Mouse (Mus musculus) testis, postnatal 10 days (tissue): ENCODE measurements around the gene Vars.
A peak's percentile ranks its signal among the peaks of the same experiment; 100 is the strongest.
"Not testable (repeated sequence)": the region's sequence is repeated elsewhere in the genome, so short reads cannot be mapped to it uniquely, and the experiment has no call there.

Experiments
- DNase-seq: peaks from one replicate; pipeline ENCODE4 v3.0.0; 2021; ENCODE audit warnings: low spot score

Vars gene

DNA sequence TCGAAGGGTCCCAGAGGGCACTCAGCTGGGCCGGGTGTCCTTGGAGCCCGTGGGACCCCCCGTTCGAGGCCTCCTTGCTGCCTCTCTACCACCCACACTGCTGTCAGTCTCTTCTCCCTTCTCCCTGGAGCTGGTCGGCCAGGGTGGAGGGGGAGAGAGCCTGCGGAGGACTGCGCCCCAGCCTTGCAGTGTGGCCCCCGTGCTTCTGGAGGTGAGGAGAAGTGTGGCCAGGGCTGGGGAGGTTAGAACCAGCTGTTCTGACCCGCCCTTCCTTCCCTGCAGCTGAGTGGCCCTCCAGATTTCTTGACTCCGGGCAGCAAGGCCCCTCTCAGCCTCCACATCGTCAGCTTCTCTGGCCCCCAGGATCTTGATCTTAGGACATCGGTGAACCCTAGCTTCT, 23.5 kb downstream of the Vars start:
- DNase-seq, result no peak

DNA sequence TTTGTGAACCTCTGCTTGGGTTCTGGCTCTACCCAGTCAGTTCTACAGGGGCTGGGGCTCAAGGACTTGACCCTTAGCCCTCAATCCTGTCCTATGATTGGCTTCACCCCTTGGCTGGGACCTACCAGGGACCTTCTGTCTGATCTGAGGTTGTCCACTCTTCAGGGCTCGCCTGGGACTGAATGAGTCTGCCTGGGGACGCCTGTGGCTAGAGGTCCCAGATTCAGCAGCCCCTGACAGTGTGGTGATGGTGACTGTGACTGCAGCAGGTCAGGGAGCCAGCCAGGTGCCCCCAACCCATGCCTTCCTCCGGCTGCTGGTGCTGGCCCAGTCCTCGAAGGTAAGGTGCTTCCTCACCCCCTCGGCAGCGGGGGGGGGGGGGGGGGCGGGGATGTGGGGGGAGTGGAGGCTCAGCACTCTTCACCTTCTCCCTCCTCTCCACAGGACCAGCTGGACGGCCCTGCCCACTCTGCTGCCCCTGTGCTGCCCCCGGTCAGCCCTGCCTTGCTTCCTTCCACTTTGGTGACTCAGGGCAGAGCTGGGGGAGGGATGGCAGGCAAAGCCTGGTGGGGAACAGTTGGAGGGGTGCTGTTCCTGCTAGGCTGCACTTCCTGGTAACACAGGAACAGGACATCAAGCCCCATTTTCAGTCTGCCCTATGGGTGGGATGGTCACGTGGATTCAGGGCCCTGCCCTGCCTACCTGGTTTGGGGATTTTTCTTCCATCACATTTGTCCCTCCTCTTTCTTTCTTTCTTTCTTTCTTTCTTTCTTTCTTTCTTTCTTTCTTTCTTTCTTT, 24.1 kb downstream of the Vars start:
- DNase-seq, result no peak

- no peak for DNase-seq
Measured at GRCm38 (mm10) chr17:35026206-35026605, 25.4 kb downstream of the Vars start.

- peak; percentile 77 for DNase-seq
Measured at GRCm38 (mm10) chr17:35027277-35028068, 26.7 kb downstream of the Vars start, which contains the start of gene Sapcd1. Gene Sapcd1, minus strand, starts transcription at chr17:35028016.

GRCm38 (mm10) chr17:35028315-35028714, 27.5 kb downstream of the Vars start:
- no peak for DNase-seq

- no peak for DNase-seq
Measured at GRCm38 (mm10) chr17:35029691-35030532, 29.1 kb downstream of the Vars start.

DNA sequence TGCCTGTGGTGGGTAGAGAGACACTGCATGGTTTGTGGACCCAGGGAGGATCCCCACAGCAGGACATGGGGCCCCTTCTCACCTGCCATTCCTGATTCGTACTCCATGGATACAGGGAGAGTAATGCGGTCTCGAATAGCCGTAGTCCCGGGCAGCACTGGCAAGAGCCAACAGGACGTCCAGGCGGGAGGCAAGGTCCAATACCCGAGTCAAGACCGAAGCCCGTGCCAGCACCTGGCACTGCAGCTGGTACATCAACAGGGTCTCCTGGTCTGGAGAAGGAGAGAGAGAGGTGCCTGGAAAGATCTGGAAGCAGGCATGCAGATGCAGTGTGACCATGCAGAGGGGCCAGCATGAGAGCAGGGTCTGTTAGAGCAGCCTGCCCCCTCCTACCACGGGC, 30.5 kb downstream of the Vars start:
- no peak for DNase-seq

DNA sequence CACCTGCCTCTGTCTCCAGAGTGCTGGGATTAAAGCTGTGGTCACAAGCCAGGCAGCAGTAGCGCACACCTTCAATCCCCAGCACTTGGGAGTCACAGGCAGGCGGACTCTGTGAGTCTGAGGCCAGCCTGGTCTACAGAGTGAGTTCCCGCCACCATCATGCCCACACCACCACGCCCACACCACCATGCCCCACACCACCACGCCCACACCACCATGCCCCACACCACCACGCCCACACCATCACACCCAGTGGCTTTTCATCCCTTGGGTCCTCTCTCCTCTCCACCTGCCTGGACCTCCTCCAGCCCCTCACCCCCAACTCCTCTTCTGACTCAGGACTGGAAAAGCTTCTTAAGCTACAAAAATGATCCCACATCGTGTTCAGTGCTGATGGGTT, 31.1 kb downstream of the Vars start:
- DNase-seq, result no peak

DNA sequence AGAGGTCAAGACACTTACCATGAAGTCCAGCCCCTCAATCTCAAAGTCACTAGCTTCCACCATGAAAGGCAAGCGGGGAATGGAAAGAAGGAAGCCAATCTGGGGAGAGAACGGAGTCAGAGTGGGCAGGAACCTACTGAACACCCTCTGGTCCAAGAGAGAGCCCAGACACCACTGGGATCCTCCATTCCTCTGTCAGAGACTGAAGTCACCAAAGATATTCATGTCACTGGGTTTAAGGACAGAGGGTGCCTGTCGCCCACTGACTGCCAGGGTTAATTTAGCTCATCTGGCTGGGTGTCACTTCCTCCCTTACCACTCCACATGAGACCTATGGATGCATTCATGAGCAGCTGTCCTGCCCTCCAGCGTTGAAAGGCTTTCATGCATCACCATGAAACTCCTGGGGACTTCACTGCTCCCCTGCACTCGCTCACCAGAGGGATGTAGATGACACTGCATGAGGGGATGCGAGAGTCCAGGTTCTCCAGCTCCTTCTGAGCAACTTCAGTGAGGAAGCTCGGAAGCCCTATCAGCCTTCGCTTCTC, 31.6 kb downstream of the Vars start:
- DNase-seq, result no peak

DNA sequence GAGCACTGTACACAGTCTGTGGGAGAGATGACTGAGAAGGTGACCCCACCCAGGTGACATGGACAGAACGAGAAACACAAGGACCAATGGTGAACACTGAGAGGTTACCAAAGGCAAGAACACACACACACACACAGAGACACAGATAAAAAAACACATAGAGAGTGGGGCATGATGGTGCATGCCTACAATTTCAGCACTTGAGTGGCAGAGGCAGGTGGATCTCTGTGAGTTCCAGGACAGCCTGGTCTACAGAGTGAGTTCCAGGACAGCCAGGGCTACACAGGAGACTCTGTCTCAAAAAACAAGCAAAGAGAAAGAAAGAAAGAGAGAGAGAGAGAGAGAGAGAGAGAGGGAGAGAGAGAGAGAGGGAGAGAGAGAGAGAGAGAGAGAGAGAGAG, 32.9 kb downstream of the Vars start:
- not testable (repeated sequence) for DNase-seq

GRCm38 (mm10) chr17:35034896-35035295, 34.1 kb downstream of the Vars start:
- no peak for DNase-seq

GRCm38 (mm10) chr17:35039121-35039873, 38.5 kb downstream of the Vars start:
- no peak for DNase-seq

DNA sequence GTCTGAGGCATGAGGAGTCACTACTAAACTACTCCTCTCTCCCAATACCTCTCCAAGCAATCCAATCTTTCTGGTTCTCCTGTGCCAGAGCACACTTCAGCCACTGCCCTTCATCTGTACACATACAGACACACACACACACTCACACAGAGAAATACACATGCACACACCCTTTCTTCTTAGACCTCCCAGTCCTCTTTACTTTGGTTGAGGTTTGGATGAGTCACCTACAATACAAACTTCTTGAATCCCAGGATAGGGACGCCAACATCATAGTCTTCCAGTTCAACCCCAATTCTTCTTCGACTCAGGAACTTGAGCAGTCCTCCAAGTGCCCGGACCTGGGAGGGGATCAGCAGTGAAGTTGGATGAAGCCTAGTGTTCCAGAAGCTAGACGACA, 43.0 kb downstream of the Vars start:
- DNase-seq, result no peak

GRCm38 (mm10) chr17:35044904-35045806, 44.4 kb downstream of the Vars start:
- DNase-seq, result no peak

DNA sequence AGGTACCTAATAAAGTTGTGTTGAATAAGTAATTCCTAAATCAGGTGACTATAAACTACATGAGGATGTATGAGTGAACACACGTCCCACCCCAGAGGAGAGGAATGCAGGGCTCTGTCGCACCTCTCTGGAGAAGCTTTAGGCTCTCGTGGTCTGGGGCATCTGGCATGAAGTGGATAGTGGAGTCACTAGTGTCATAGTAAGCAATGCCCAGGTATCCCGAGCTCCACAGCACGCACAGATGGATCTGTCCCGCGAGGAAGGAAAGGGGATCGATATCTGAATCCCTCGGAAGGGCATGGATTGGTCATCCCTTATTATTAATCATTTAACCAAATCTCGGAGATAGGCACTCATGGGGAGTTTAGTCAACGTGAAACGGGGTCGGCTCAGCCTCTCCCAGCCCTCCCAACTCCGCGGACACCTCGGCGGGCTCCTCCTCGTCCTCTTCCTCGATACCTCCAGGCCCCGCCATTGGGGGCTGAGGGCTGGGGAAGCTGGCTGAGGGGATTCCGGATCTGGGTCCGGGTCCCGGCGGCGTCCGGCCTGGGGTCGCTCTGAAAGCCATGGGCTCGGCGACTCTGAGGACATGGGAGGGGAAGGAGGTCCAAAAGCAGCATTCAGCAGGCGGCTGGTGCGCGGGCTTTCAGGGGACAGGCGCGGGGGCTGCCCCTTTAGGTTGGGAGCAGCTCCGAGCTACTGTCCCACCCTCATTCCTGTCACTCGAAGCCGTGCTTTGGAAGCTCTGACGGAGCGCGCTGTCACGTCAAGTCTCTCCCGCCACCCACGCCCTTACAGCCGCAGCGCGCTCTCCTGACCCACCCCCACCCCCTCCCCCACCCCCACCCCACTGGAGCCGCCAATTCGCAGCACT, 45.3 kb downstream of the Vars start:
- DNase-seq, result no peak

GRCm38 (mm10) chr17:35046681-35047455, 46.1 kb downstream of the Vars start, which contains the start of gene Msh5:
Gene Msh5, minus strand, starts transcription at chr17:35046745.
- peak; percentile 99 for DNase-seq

DNA sequence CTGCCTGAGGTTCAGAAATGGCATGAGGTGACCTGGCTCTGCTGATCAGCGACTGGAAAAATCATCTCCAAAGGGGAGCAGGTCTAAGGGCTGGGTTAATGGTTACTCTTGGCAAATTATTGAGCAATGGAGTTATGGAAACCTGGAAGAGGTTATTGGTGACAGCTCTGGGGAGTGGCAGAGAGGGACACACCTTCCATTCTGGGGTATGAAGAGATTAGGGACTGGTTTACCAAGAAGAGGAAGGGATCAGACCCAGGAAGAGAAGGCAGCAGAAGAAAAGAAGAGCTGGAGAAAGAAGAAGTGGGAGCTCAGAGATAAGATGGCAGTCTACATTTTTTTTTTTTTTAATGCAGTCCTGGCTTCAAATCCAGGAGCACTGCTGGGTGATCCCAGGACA, 46.9 kb downstream of the Vars start:
- no peak for DNase-seq

DNA sequence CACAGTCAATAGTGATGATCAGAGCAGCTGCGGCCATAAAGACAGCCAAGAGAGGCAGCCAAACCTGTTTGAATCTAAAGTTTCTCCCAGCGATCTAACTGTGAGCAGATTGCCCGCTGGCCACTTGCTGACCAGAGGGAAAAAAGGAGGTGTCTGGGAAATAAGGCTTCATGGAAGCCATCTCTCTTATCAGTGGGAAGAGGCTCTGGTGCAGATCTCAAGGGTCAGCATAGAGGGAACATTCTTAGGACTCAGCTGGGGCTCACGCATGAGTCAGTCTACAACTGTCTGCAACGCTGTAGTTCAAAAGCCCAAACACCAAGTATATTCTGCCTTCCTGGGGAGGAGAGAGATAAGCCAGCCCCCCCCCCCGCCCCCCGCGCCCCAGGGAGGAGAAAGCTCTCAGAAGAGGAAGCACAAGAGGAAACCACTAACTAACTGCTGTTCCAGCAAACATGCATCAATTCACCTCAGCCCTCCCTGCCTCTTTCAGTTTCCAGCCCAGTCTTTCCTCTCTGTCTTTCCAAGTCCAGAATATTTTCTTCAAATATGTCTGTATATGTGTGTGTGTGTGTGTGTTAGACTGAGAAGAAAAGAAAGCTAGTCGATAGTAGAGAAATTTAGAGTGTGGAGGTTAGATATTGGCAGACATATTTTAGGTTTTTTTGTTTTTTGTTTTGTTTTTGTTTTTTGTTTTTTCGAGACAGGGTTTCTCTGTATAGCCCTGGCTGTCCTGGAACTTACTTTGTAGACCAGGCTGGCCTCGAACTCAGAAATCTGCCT, 47.6 kb downstream of the Vars start:
- DNase-seq, result no peak
